Mouse (Mus musculus) liver, postnatal 0 days (tissue): ENCODE data around the gene Tctex1d4. TPM values are rescaled to one million over a fixed set of nuclear protein-coding genes. Genes with fewer than 3 reads are reported as not detected.

Experiments
- ATAC-seq: fragments of 200-750 bp; cut with Nextera tagmentation; 2 replicates; pipeline ENCODE4 v1.8.0; 2017; ENCODE audit warnings: mild to moderate bottlenecking, moderate library complexity
- DNase-seq: peaks from one replicate; pipeline ENCODE4 v3.0.0-alpha.2; 2016
- H3K27ac ChIP-seq: fragments of 300-500 bp; sonication (generic); 2 replicates; pipeline ENCODE4 v1.5.1; 2014; ENCODE audit warnings: antibody characterized with exemption, moderate library complexity, mild to moderate bottlenecking, low read depth
- H3K27me3 ChIP-seq: fragments of 300-500 bp; sonication (generic); 2 replicates; pipeline ENCODE4 v1.6.1; 2014; ENCODE audit warnings: low read length, control low read depth, mixed read lengths; ENCODE audit not compliant: insufficient read depth
- H3K36me3 ChIP-seq: fragments of 300-500 bp; sonication (generic); replicated peaks from 2 replicates; pipeline ENCODE4 v1.6.1; 2014; ENCODE audit warnings: mild to moderate bottlenecking, control low read depth, low read length, moderate library complexity, mixed read lengths; ENCODE audit not compliant: insufficient read depth
- H3K4me1 ChIP-seq: fragments of 300-500 bp; sonication (generic); 2 replicates; pipeline ENCODE4 v1.6.1; 2014; ENCODE audit warnings: antibody characterized with exemption, mild to moderate bottlenecking, control low read depth; ENCODE audit not compliant: insufficient read depth
- H3K4me2 ChIP-seq: fragments of 300-500 bp; sonication (generic); 2 replicates; pipeline ENCODE4 v1.6.1; 2014; ENCODE audit warnings: low read depth, mild to moderate bottlenecking, low read length, moderate library complexity, mixed read lengths
- H3K4me3 ChIP-seq: fragments of 300-500 bp; sonication (generic); 2 replicates; pipeline ENCODE4 v1.5.1; 2014; ENCODE audit warnings: low read depth, low read length
- H3K9ac ChIP-seq: fragments of 300-500 bp; sonication (generic); replicated peaks from 2 replicates; pipeline ENCODE4 v1.6.1; 2014; ENCODE audit warnings: mild to moderate bottlenecking, moderate library complexity
- H3K9me3 ChIP-seq: fragments of 300-500 bp; sonication (generic); 2 replicates; pipeline ENCODE4 v1.6.1; 2016; ENCODE audit warnings: mild to moderate bottlenecking, control low read depth, low read length, mixed read lengths
- CTCF ChIP-seq: sonication (generic); IDR thresholded peaks from 2 replicates; pipeline ENCODE4 v1.5.1; 2016; ENCODE audit warnings: antibody characterized with exemption, low read depth
- EP300 ChIP-seq: IDR thresholded peaks from 2 replicates; pipeline ENCODE4 v1.6.1; 2016; ENCODE audit warnings: antibody characterized with exemption, low read depth, mild to moderate bottlenecking
- WGBS: fragments of 180-500 bp; shearing (Covaris S2); extraction: QIAGEN DNeasy Blood & Tissue Kit; methylation state at CpG from one replicate; pipeline ENCODE4 v1.1.7; 2014; ENCODE audit not compliant: insufficient replicate concordance; 5-methylcytosine and 5-hydroxymethylcytosine counted together
- microRNA-seq: library from miRNA; unstranded; fragments of <30 nt; microRNA quantifications from one replicate; pipeline ENCODE4, GENCODE M21; 2016
- polyA plus RNA-seq: library from polyadenylated mRNA; unstranded; fragments of >200 nt; fragmentation: Nextera tagmentation; extraction: Ambion mirVana; gene quantifications from 2 replicates; pipeline ENCODE4 v1.2.1, GENCODE M21; 2015

Gene Tctex1d4
- polyA plus RNA-seq, 1 experiment from 2014 or later = not detected

- DNase-seq (peak; percentile 49), ATAC-seq (peak; percentile 7)
- peaks cover 10% of the 10 kb centered on the region; the same call in 1 of the 2 replicates for H3K4me1 ChIP-seq
- TF ChIP-seq EP300 = no peak
- TF ChIP-seq CTCF = no peak
- H3K9ac ChIP-seq = peak overlapping the region; percentile 95
- H3K36me3 ChIP-seq = peaks cover 43% of the 10 kb centered on the region
- H3K9me3 ChIP-seq = no peaks in the 10 kb centered on the region
- no peaks in the 10 kb centered on the region for H3K27me3 ChIP-seq
- H3K27ac ChIP-seq = peak overlapping the region; percentile 84
- H3K4me2 ChIP-seq = peak overlapping the region; percentile 91
- H3K4me3 ChIP-seq = peak overlapping the region; percentile 74
- WGBS = 1% methylated on average over 44 of the region's 44 CpGs
Measured at GRCm38 (mm10) chr4:117155020-117155791, 28.6 kb downstream of the Tctex1d4 start.

GRCm38 (mm10) chr4:117155792-117156355 lies 29.3 kb downstream of the Tctex1d4 start, which contains the start of gene Rps8:
Gene Rps8 (minus strand): TSS chr4:117156243.
- Histone ChIP-seq H3K4me1 (peaks cover 10% of the 10 kb centered on the region; the same call in 1 of the 2 replicates), H3K27ac (peak within 1 kb of the TSS; percentile 84), H3K9me3 (no peaks in the 10 kb centered on the region), H3K4me2 (peak within 1 kb of the TSS; percentile 91), H3K4me3 (peak within 1 kb of the TSS; percentile 74), H3K36me3 (peaks cover 40% of the 10 kb centered on the region), H3K27me3 (no peaks in the 10 kb centered on the region), H3K9ac (peak within 1 kb of the TSS; percentile 95)
- TF ChIP-seq CTCF = no peak
- no peak for TF ChIP-seq EP300
- 0% methylated on average over 40 of the region's 52 CpGs for WGBS
- DNase-seq = peak; percentile 88
- ATAC-seq = peak; percentile 90

GRCm38 (mm10) chr4:117156372-117156771 lies 29.8 kb downstream of the Tctex1d4 start:
- Histone ChIP-seq H3K27ac (peak overlapping the region; percentile 84), H3K4me3 (peak overlapping the region; percentile 74), H3K4me1 (peaks cover 10% of the 10 kb centered on the region; the same call in 1 of the 2 replicates), H3K27me3 (no peaks in the 10 kb centered on the region), H3K9me3 (no peaks in the 10 kb centered on the region), H3K4me2 (peak overlapping the region; percentile 91), H3K36me3 (peaks cover 40% of the 10 kb centered on the region), H3K9ac (peak overlapping the region; percentile 95)
- TF ChIP-seq CTCF (no peak), EP300 (no peak)
- WGBS = 24% methylated on average over 6 of the region's 6 CpGs
- DNase-seq (no peak), ATAC-seq (no peak)

- H3K36me3 ChIP-seq = peaks cover 31% of the 10 kb centered on the region
- no peak overlapping the region for H3K27ac ChIP-seq
- no peaks in the 10 kb centered on the region for H3K4me1 ChIP-seq
- WGBS = 85% methylated on average over 10 of the region's 10 CpGs
- DNase-seq = no peak
- H3K9ac ChIP-seq = no peak overlapping the region
- H3K4me2 ChIP-seq = no peak overlapping the region
- H3K27me3 ChIP-seq = no peaks in the 10 kb centered on the region
- H3K9me3 ChIP-seq = no peaks in the 10 kb centered on the region
- no peak for TF ChIP-seq CTCF
- no peak for TF ChIP-seq EP300
- ATAC-seq = no peak
- H3K4me3 ChIP-seq = no peak overlapping the region
Measured at GRCm38 (mm10) chr4:117159666-117160065, 33.1 kb downstream of the Tctex1d4 start.

- Histone ChIP-seq H3K9ac (no peak overlapping the region), H3K27me3 (no peaks in the 10 kb centered on the region), H3K4me3 (no peak overlapping the region), H3K4me1 (no peaks in the 10 kb centered on the region), H3K36me3 (peaks cover 46% of the 10 kb centered on the region), H3K9me3 (no peaks in the 10 kb centered on the region), H3K27ac (no peak overlapping the region), H3K4me2 (no peak overlapping the region)
- 81% methylated on average over 4 of the region's 4 CpGs for WGBS
- DNase-seq (no peak), ATAC-seq (no peak)
- no peak for TF ChIP-seq CTCF
- TF ChIP-seq EP300 = no peak
Measured at GRCm38 (mm10) chr4:117161183-117161582, 34.6 kb downstream of the Tctex1d4 start.

- DNase-seq = no peak
- Histone ChIP-seq H3K27me3 (no peaks in the 10 kb centered on the region), H3K9ac (no peak overlapping the region), H3K4me3 (no peak overlapping the region), H3K9me3 (no peaks in the 10 kb centered on the region), H3K4me1 (no peaks in the 10 kb centered on the region), H3K27ac (no peak overlapping the region), H3K4me2 (no peak overlapping the region), H3K36me3 (peaks cover 76% of the 10 kb centered on the region)
- ATAC-seq = peak; percentile 54; the same call in 1 of the 2 replicates
- TF ChIP-seq EP300 (no peak), CTCF (no peak)
- 71% methylated on average over 5 of the region's 5 CpGs for WGBS
Measured at GRCm38 (mm10) chr4:117169936-117170335, 43.3 kb downstream of the Tctex1d4 start.

Small RNA genes lying within 50 kb of the gene (microRNA-seq; reads per million reads assigned to microRNA genes)
- not detected for gene Gm22398

Other genes with a start within 250 kb of the Tctex1d4 start
- gene Zswim5, start 249.4 kb upstream of the Tctex1d4 start, polyA plus RNA-seq = 0.06 TPM in 2 replicates
- 245 and 255 TPM in 2 replicates for gene Urod, start 132.4 kb upstream of the Tctex1d4 start, polyA plus RNA-seq
- 4.7 and 5.2 TPM in 2 replicates for gene Hectd3, start 131.5 kb upstream of the Tctex1d4 start, polyA plus RNA-seq
- 18.4 and 18.5 TPM in 2 replicates for gene Eif2b3, start 107.4 kb upstream of the Tctex1d4 start, polyA plus RNA-seq
- gene Ptch2, start 30.7 kb upstream of the Tctex1d4 start, polyA plus RNA-seq = 0.43 and 0.52 TPM in 2 replicates
- gene Btbd19, start 1.1 kb upstream of the Tctex1d4 start, polyA plus RNA-seq = 2.3 and 2.5 TPM in 2 replicates
- 4.8 TPM in 2 replicates for gene Plk3, start 7.2 kb downstream of the Tctex1d4 start, polyA plus RNA-seq
- gene Rps8, start 29.4 kb downstream of the Tctex1d4 start, polyA plus RNA-seq = 543 and 557 TPM in 2 replicates
- gene Kif2c, start 55.8 kb downstream of the Tctex1d4 start, polyA plus RNA-seq = 10.7 and 11.8 TPM in 2 replicates
- 48.6 and 57.1 TPM in 2 replicates for gene Tmem53, start 125.2 kb downstream of the Tctex1d4 start, polyA plus RNA-seq
- not detected in 2 replicates for gene Armh1, start 125.3 kb downstream of the Tctex1d4 start, polyA plus RNA-seq